18 mouse cellular contexts compared by ENCODE assay signal in the genomic region with DNA sequence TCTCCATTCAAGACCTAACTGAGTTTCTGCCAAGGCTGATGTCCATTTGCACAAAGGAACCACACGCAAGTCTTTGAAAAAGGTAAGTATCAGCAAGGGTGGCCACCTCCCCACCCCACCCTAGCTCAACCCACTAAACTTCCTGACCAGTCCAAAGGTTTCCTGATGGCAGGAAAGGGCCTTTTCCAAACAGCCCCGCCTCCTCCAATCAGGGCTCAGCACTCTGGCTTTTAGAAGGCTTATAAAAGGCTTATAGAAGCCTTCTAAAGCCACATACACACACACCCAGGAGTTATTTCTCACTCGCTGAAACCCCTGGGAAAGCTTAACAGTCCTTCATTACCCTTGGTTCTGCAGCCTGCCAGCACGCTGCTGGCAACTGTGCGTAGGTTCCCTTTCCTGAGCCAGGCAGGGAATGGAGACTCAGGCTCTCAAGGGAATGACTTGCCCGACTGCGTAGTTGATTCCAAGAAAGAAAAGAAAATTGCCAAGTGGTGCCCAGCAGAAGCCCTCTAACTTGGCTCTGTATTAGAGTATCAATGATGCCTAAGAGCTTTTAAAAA. TPM values are rescaled to one million over a fixed set of nuclear protein-coding genes. Genes with fewer than 3 reads are reported as not detected.
DNase-seq lines count a peak whose midpoint lies in the region; ATAC-seq lines count a peak whose summit lies in the region.
"Had no signal": no experiment of that assay in that cellular context is flagged by ENCODE, and none has a peak within 500 bp of the region (broad histone marks: within the 10 kb centered on the region; RNA-seq: fewer than 3 reads in every experiment).

No protein-coding gene starts in this region.

- ATAC-seq in hindbrain, embryonic 16.5 days, result peak; percentile 42; the same call in 1 of the 2 replicates
- ATAC-seq: Patski had no signal

- H3K27me3 ChIP-seq in hindbrain, embryonic 16.5 days (replicated peaks; ENCODE audit: control insufficient read depth, insufficient read depth, low read length), result no peaks in the 10 kb centered on the region
- no peaks in the 10 kb centered on the region for H3K27me3 ChIP-seq in hindbrain, embryonic 10.5 days (ENCODE audit: insufficient read depth, poor library complexity, severe bottlenecking)
- H3K27me3 ChIP-seq: neural tube, embryonic 15.5 days; Patski had no signal

- H3K4me2 ChIP-seq in hindbrain, embryonic 16.5 days (ENCODE audit: low read length), result no peak overlapping the region
- H3K4me2 ChIP-seq: hindbrain, embryonic 14.5 days; neural tube, embryonic 15.5 days had no signal

- WGBS in hindbrain, embryonic 16.5 days, result 56% methylated on average over 7 of the region's 7 CpGs
- 72% methylated on average over 7 of the region's 7 CpGs for WGBS in hindbrain, embryonic 10.5 days
- WGBS in large intestine, adult 2 months, result 21% methylated on average over 7 of the region's 7 CpGs

- H3K36me3 ChIP-seq in hindbrain, embryonic 16.5 days (ENCODE audit: control insufficient read depth, insufficient read depth, low read length), result no peaks in the 10 kb centered on the region
- H3K36me3 ChIP-seq in hindbrain, embryonic 10.5 days, result no peaks in the 10 kb centered on the region
- H3K36me3 ChIP-seq: neural tube, embryonic 15.5 days had no signal

- H3K9me3 ChIP-seq in hindbrain, embryonic 16.5 days (ENCODE audit: control insufficient read depth, low read length), result no peaks in the 10 kb centered on the region
- no peaks in the 10 kb centered on the region for H3K9me3 ChIP-seq in hindbrain, embryonic 10.5 days
- H3K9me3 ChIP-seq: neural tube, embryonic 15.5 days had no signal

- H3K4me1 ChIP-seq in hindbrain, embryonic 16.5 days (ENCODE audit: control insufficient read depth, insufficient read depth, low read depth, low read length), result no peaks in the 10 kb centered on the region
- H3K4me1 ChIP-seq in hindbrain, embryonic 10.5 days (replicated peaks), result peaks cover 3% of the 10 kb centered on the region; the same call in 1 of the 2 replicates
- H3K4me1 ChIP-seq: neural tube, embryonic 15.5 days had no signal

- peak; percentile 49 for DNase-seq in adrenal gland, postnatal 10 days
- no peak for DNase-seq in adrenal gland, postnatal 4 days (ENCODE audit: low spot score in 2 of 2)
- no peak for DNase-seq in hindbrain, embryonic 10.5 days (ENCODE audit: low spot score)
- DNase-seq in adrenal gland, postnatal 14 days, result peak; percentile 38
- peak; percentile 84 for DNase-seq in large intestine, adult 2 months (ENCODE audit: low read depth, low spot score)
- no peak for DNase-seq in kidney, adult 8-10 months
- no peak for DNase-seq in retina, postnatal 1 day
- DNase-seq: cerebellum, adult 2 months; gastrocnemius, postnatal 25 days; lung, adult 18-20 months; lung, postnatal 4 days; thymus, adult 2 months had no signal

- H3K9ac ChIP-seq in hindbrain, embryonic 16.5 days (ENCODE audit: low read depth, low read length), result no peak overlapping the region
- H3K9ac ChIP-seq: hindbrain, embryonic 14.5 days; neural tube, embryonic 15.5 days had no signal

- no peak overlapping the region for H3K27ac ChIP-seq in hindbrain, embryonic 16.5 days (ENCODE audit: low read depth, low read length)
- no peak overlapping the region for H3K27ac ChIP-seq in hindbrain, embryonic 10.5 days
- H3K27ac ChIP-seq: hindbrain, embryonic 14.5 days; kidney, postnatal 0 days; neural tube, embryonic 15.5 days had no signal

- no peak overlapping the region for H3K4me3 ChIP-seq in hindbrain, embryonic 16.5 days (ENCODE audit: low read length)
- no peak overlapping the region for H3K4me3 ChIP-seq in hindbrain, embryonic 10.5 days
- H3K4me3 ChIP-seq: neural tube, embryonic 15.5 days had no signal

RNA-seq across cellular contexts. Expression of a gene that starts 49.4 kb away (rescaled TPM):
- 10 to 100 TPM; 89.9 to 96.8 TPM for total RNA-seq in adrenal gland, postnatal 10 days (2021)
- 100 to 1,000 TPM in 1 of 2 experiments, 10 to 100 TPM in 1; 94.8 to 106 TPM for total RNA-seq in adrenal gland, postnatal 4 days (2021)
- 38.5 and 44.5 TPM in 2 replicates for polyA plus RNA-seq in hindbrain, embryonic 16.5 days (2015; fragmentation: Nextera tagmentation; extraction: Ambion mirVana)
- 37.5 and 48.9 TPM in 2 replicates for polyA plus RNA-seq in hindbrain, embryonic 10.5 days (2016; fragmentation: Nextera tagmentation; extraction: Ambion mirVana)
- 99.9 and 101 TPM in 2 replicates for total RNA-seq in adrenal gland, postnatal 14 days (2021)
- polyA plus RNA-seq in large intestine, adult 2 months (2012; rRNA removed), result 11.0 and 27.3 TPM in 2 replicates
- total RNA-seq: monocyte, adult 5-6 weeks had no signal

Comparison
In these comparisons a context has a peak if more than half of its experiments do, and no peak if none do; other contexts are left out.
1. DNase-seq: peak in adrenal gland, postnatal 10 days (single experiment), adrenal gland, postnatal 14 days (single experiment) and large intestine, adult 2 months (single experiment); none in adrenal gland, postnatal 4 days (0 of 2), hindbrain, embryonic 10.5 days (single experiment), kidney, adult 8-10 months (0 of 2) and retina, postnatal 1 day (single experiment).